Mouse (Mus musculus) E14TG2a.4 (cell line): ENCODE measurements at regions not wholly inside any gene's neighbourhood (a gene's known extent, or its start where the extent isn't known, plus 50 kb on each side); places are given as distances from the start of the nearest gene placed in this dataset.

Experiments used
- CTCF ChIP-seq: conservative IDR thresholded peaks from 2 replicates; pipeline ENCODE4 v1.5.1; 2014; ENCODE audit warnings: low read length
- NANOG ChIP-seq: IDR thresholded peaks from 2 replicates; pipeline ENCODE4 v1.6.1; 2014; ENCODE audit warnings: borderline replicate concordance, low read length, mixed read lengths
- POU5F1 ChIP-seq: IDR thresholded peaks from 2 replicates; pipeline ENCODE4 v1.6.1; 2014; ENCODE audit warnings: low read length, borderline replicate concordance

- TF ChIP-seq CTCF: no peak
- TF ChIP-seq NANOG: no peak
- TF ChIP-seq POU5F1: no peak
Measured at GRCm38 (mm10) chr9:41890273-41891141, 233.6 kb downstream of the Sorl1 start.
